Mouse (Mus musculus) embryonic facial prominence, embryonic 10.5 days (tissue): ENCODE measurements around the gene Tmem95. TPM values are rescaled to one million over a fixed set of nuclear protein-coding genes. Genes with fewer than 3 reads are reported as not detected.

ENCODE experiments used
- DNase-seq: peaks from one replicate; pipeline ENCODE4 v3.0.0-alpha.2; 2017; ENCODE audit warnings: low spot score
- H3K27ac ChIP-seq: fragments of 300-500 bp; sonication (generic); replicated peaks from 2 replicates; pipeline ENCODE4 v1.5.1; 2016; ENCODE audit warnings: mild to moderate bottlenecking
- H3K27me3 ChIP-seq: fragments of 300-500 bp; sonication (generic); replicated peaks from 2 replicates; pipeline ENCODE4 v1.6.1; 2016; ENCODE audit warnings: low read depth, mild to moderate bottlenecking; ENCODE audit not compliant: poor library complexity, severe bottlenecking
- H3K36me3 ChIP-seq: fragments of 300-500 bp; sonication (generic); replicated peaks from 2 replicates; pipeline ENCODE4 v1.6.1; 2016; ENCODE audit warnings: mild to moderate bottlenecking, moderate library complexity
- H3K4me1 ChIP-seq: fragments of 300-500 bp; sonication (generic); 2 replicates; pipeline ENCODE4 v1.6.1; 2016
- H3K4me3 ChIP-seq: fragments of 300-500 bp; sonication (generic); 2 replicates; pipeline ENCODE4 v1.5.1; 2016; ENCODE audit warnings: mild to moderate bottlenecking, moderate library complexity
- H3K9me3 ChIP-seq: fragments of 300-500 bp; sonication (generic); 2 replicates; pipeline ENCODE4 v1.6.1; 2016; ENCODE audit warnings: mild to moderate bottlenecking
- WGBS: fragments of 180-500 bp; shearing (Covaris S2); methylation state at CpG from one replicate; pipeline ENCODE4 v1.1.7; 2016; 5-methylcytosine and 5-hydroxymethylcytosine counted together
- polyA plus RNA-seq: library from polyadenylated mRNA; unstranded; fragments of >200 nt; fragmentation: Nextera tagmentation; extraction: Ambion mirVana; gene quantifications from 2 replicates; pipeline ENCODE4 v1.2.1, GENCODE M21; 2016

The Tmem95 gene
- polyA plus RNA-seq, 1 experiment from 2014 or later = not detected

- peak overlapping the region; percentile 73 for H3K4me3 ChIP-seq
- H3K9me3 ChIP-seq = no peaks in the 10 kb centered on the region
- no peaks in the 10 kb centered on the region for H3K27me3 ChIP-seq
- H3K4me1 ChIP-seq = peaks cover 62% of the 10 kb centered on the region
- no peak for DNase-seq
- no peak overlapping the region; the same call in 1 of the 2 replicates for H3K27ac ChIP-seq
- H3K36me3 ChIP-seq = peaks cover 78% of the 10 kb centered on the region
- 71% methylated on average over 5 of the region's 5 CpGs for WGBS
Observed at GRCm38 (mm10) chr11:69915667-69916627, 38.1 kb upstream of the Tmem95 start.

GRCm38 (mm10) chr11:69914917-69915430, 37.2 kb upstream of the Tmem95 start:
- peaks cover 56% of the 10 kb centered on the region for H3K4me1 ChIP-seq
- no peaks in the 10 kb centered on the region for H3K27me3 ChIP-seq
- peak overlapping the region; percentile 73 for H3K4me3 ChIP-seq
- H3K36me3 ChIP-seq = peaks cover 88% of the 10 kb centered on the region
- peak overlapping the region; percentile 92; the same call in 1 of the 2 replicates for H3K27ac ChIP-seq
- no peaks in the 10 kb centered on the region for H3K9me3 ChIP-seq
- DNase-seq = no peak
- 38% methylated on average over 9 of the region's 9 CpGs for WGBS

- DNase-seq = no peak
- Histone ChIP-seq H3K27me3 (no peaks in the 10 kb centered on the region), H3K36me3 (peaks cover 91% of the 10 kb centered on the region), H3K4me1 (peaks cover 50% of the 10 kb centered on the region), H3K9me3 (no peaks in the 10 kb centered on the region), H3K4me3 (peak overlapping the region; percentile 73), H3K27ac (peak overlapping the region; percentile 92)
- WGBS = 2% methylated on average over 17 of the region's 17 CpGs
Observed at GRCm38 (mm10) chr11:69914372-69914764, 36.5 kb upstream of the Tmem95 start.

GRCm38 (mm10) chr11:69913554-69914371, 35.9 kb upstream of the Tmem95 start, which contains the start of gene Gps2:
Gene Gps2 (plus strand): TSS chr11:69913888.
- WGBS = 1% methylated on average over 61 of the region's 61 CpGs
- H3K36me3 ChIP-seq = peaks cover 91% of the 10 kb centered on the region
- H3K4me1 ChIP-seq = peaks cover 44% of the 10 kb centered on the region

GRCm38 (mm10) chr11:69912716-69913530, 35.1 kb upstream of the Tmem95 start:
- peaks cover 91% of the 10 kb centered on the region for H3K36me3 ChIP-seq
- H3K27me3 ChIP-seq = no peaks in the 10 kb centered on the region
- H3K4me1 ChIP-seq = peaks cover 42% of the 10 kb centered on the region
- 79% methylated on average over 15 of the region's 15 CpGs for WGBS
- H3K27ac ChIP-seq = peak overlapping the region; percentile 92
- no peaks in the 10 kb centered on the region for H3K9me3 ChIP-seq
- H3K4me3 ChIP-seq = peak overlapping the region; percentile 73
- DNase-seq = no peak

More at GRCm38 (mm10) chr11:69913554-69914371, 35.9 kb upstream of the Tmem95 start, which contains the start of gene Gps2:
- H3K27me3 ChIP-seq = no peaks in the 10 kb centered on the region
- peak within 1 kb of the TSS; percentile 73 for H3K4me3 ChIP-seq
- peak; percentile 95 for DNase-seq
- H3K27ac ChIP-seq = peak within 1 kb of the TSS; percentile 92
- no peaks in the 10 kb centered on the region for H3K9me3 ChIP-seq

- 92% methylated on average over 6 of the region's 6 CpGs for WGBS
- peaks cover 34% of the 10 kb centered on the region for H3K4me1 ChIP-seq
- no peaks in the 10 kb centered on the region for H3K27me3 ChIP-seq
- peak overlapping the region; percentile 14; the same call in 1 of the 2 replicates for H3K4me3 ChIP-seq
- H3K9me3 ChIP-seq = no peaks in the 10 kb centered on the region
- H3K27ac ChIP-seq = no peak overlapping the region
- H3K36me3 ChIP-seq = peaks cover 91% of the 10 kb centered on the region
- DNase-seq = no peak
Observed at GRCm38 (mm10) chr11:69911701-69912100, 33.9 kb upstream of the Tmem95 start.

GRCm38 (mm10) chr11:69910781-69911560, 33.2 kb upstream of the Tmem95 start:
- Histone ChIP-seq H3K4me3 (no peak overlapping the region), H3K36me3 (peaks cover 91% of the 10 kb centered on the region), H3K4me1 (peaks cover 28% of the 10 kb centered on the region), H3K27ac (no peak overlapping the region), H3K9me3 (no peaks in the 10 kb centered on the region), H3K27me3 (no peaks in the 10 kb centered on the region)
- DNase-seq = no peak
- WGBS = 93% methylated on average over 17 of the region's 17 CpGs

GRCm38 (mm10) chr11:69910177-69910576, 32.4 kb upstream of the Tmem95 start:
- WGBS = 92% methylated on average over 8 of the region's 8 CpGs
- H3K4me1 ChIP-seq = peaks cover 20% of the 10 kb centered on the region
- H3K27me3 ChIP-seq = no peaks in the 10 kb centered on the region
- no peak overlapping the region for H3K27ac ChIP-seq
- DNase-seq = no peak
- no peak overlapping the region for H3K4me3 ChIP-seq
- H3K9me3 ChIP-seq = no peaks in the 10 kb centered on the region
- H3K36me3 ChIP-seq = peaks cover 91% of the 10 kb centered on the region

GRCm38 (mm10) chr11:69909174-69909573, 31.4 kb upstream of the Tmem95 start:
- Histone ChIP-seq H3K27ac (no peak overlapping the region), H3K9me3 (no peaks in the 10 kb centered on the region), H3K4me3 (no peak overlapping the region), H3K4me1 (peaks cover 11% of the 10 kb centered on the region), H3K27me3 (no peaks in the 10 kb centered on the region), H3K36me3 (peaks cover 95% of the 10 kb centered on the region)
- no peak for DNase-seq
- WGBS = 87% methylated on average over 5 of the region's 5 CpGs

GRCm38 (mm10) chr11:69908645-69909044, 30.8 kb upstream of the Tmem95 start:
- Histone ChIP-seq H3K4me1 (peaks cover 12% of the 10 kb centered on the region), H3K27ac (no peak overlapping the region), H3K4me3 (no peak overlapping the region), H3K36me3 (peaks cover 100% of the 10 kb centered on the region), H3K9me3 (no peaks in the 10 kb centered on the region), H3K27me3 (no peaks in the 10 kb centered on the region)
- no peak for DNase-seq
- 94% methylated on average over 11 of the region's 11 CpGs for WGBS

- Histone ChIP-seq H3K27ac (no peak overlapping the region), H3K9me3 (no peaks in the 10 kb centered on the region), H3K36me3 (peaks cover 65% of the 10 kb centered on the region), H3K4me3 (peak overlapping the region; percentile 16; the same call in 1 of the 2 replicates), H3K4me1 (peaks cover 32% of the 10 kb centered on the region), H3K27me3 (no peaks in the 10 kb centered on the region)
- WGBS = 96% methylated on average over 9 of the region's 9 CpGs
- DNase-seq = no peak
Observed at GRCm38 (mm10) chr11:69904311-69904710, 26.5 kb upstream of the Tmem95 start.
